Mouse (Mus musculus) retina, embryonic 14.5 days (tissue): ENCODE results near the gene Clip3.

ENCODE experiments used
- DNase-seq: peaks from one replicate; pipeline ENCODE4 v3.0.0-alpha.2; 2015; ENCODE audit warnings: low spot score

Gene Clip3

GRCm38 (mm10) chr7:30291215-30292131 is at the start of gene Clip3:
Clip3 (plus strand) TSS chr7:30291728.
- DNase-seq, result peak; percentile 88

- no peak for DNase-seq
Measured at GRCm38 (mm10) chr7:30251956-30252954, 39.3 kb upstream of the Clip3 start.

- DNase-seq, result no peak
Measured at GRCm38 (mm10) chr7:30265041-30265440, 26.5 kb upstream of the Clip3 start.

GRCm38 (mm10) chr7:30265531-30265930 is 26.0 kb upstream of the Clip3 start:
- DNase-seq, result no peak

GRCm38 (mm10) chr7:30265935-30266334 is 25.6 kb upstream of the Clip3 start:
- DNase-seq, result no peak

- no peak for DNase-seq
Measured at GRCm38 (mm10) chr7:30266780-30267179, 24.7 kb upstream of the Clip3 start.

- DNase-seq, result no peak
Measured at GRCm38 (mm10) chr7:30269641-30270040, 21.9 kb upstream of the Clip3 start.

GRCm38 (mm10) chr7:30274383-30274782 is 17.1 kb upstream of the Clip3 start:
- no peak for DNase-seq

- no peak for DNase-seq
Measured at GRCm38 (mm10) chr7:30278911-30279310, 12.6 kb upstream of the Clip3 start.

- no peak for DNase-seq
Measured at GRCm38 (mm10) chr7:30279536-30279935, 12.0 kb upstream of the Clip3 start.

- peak; percentile 96 for DNase-seq
Measured at GRCm38 (mm10) chr7:30279951-30280669, 11.4 kb upstream of the Clip3 start, which contains the start of the genes Thap8 and Wdr62. Thap8 (plus strand) TSS chr7:30280094. Wdr62 (minus strand) TSS chr7:30280419.

GRCm38 (mm10) chr7:30280670-30281138 is 10.8 kb upstream of the Clip3 start:
- DNase-seq, result peak; percentile 90

GRCm38 (mm10) chr7:30281522-30281921 is 10.0 kb upstream of the Clip3 start:
- no peak for DNase-seq

GRCm38 (mm10) chr7:30282740-30283139 is 8.8 kb upstream of the Clip3 start:
- no peak for DNase-seq

- no peak for DNase-seq
Measured at GRCm38 (mm10) chr7:30286701-30287410, 4.7 kb upstream of the Clip3 start.

GRCm38 (mm10) chr7:30288046-30288445 is 3.5 kb upstream of the Clip3 start:
- no peak for DNase-seq

GRCm38 (mm10) chr7:30289071-30289713 is 2.3 kb upstream of the Clip3 start:
- DNase-seq, result no peak

GRCm38 (mm10) chr7:30289714-30290399 is 1.7 kb upstream of the Clip3 start:
- peak; percentile 47 for DNase-seq

GRCm38 (mm10) chr7:30293795-30294194 is 2.3 kb downstream of the Clip3 start:
- DNase-seq, result no peak

GRCm38 (mm10) chr7:30294296-30294695 is 2.8 kb downstream of the Clip3 start:
- no peak for DNase-seq
